Mouse (Mus musculus) heart, postnatal 4 days (tissue): ENCODE measurements around the gene Prima1. TPM values are rescaled to one million over a fixed set of nuclear protein-coding genes. Genes with fewer than 3 reads are reported as not detected.

ENCODE experiments used
- DNase-seq: peaks from one replicate; pipeline ENCODE4 v3.0.0; 2021
- total RNA-seq, 2 experiments: library from RNA; stranded (reverse); gene quantifications; 2 replicates each; pipeline ENCODE4 v1.2.3; 2021

The Prima1 gene
- total RNA-seq, 2 experiments from 2014 or later: 0.62 to 0.65 TPM

DNA sequence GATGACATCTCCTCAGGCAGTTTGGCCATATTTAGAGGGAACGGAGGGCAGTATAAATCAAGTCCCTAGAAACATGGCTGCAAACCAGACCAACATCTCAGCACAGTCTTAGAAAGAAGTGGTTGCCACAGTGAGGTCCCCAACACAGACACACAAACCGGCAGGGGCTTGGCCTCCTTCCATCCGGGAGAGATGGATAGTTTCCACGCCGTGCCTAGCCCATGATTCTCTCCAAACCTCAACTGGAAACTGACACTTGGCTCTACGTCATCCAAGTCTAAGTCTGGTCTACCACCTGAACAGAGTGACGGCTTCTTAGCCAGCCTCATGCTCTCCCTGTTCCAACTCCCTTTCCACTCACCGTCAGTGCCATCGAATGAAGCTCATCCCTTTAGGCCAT lies 18.3 kb downstream of the Prima1 start:
- no peak for DNase-seq

DNA sequence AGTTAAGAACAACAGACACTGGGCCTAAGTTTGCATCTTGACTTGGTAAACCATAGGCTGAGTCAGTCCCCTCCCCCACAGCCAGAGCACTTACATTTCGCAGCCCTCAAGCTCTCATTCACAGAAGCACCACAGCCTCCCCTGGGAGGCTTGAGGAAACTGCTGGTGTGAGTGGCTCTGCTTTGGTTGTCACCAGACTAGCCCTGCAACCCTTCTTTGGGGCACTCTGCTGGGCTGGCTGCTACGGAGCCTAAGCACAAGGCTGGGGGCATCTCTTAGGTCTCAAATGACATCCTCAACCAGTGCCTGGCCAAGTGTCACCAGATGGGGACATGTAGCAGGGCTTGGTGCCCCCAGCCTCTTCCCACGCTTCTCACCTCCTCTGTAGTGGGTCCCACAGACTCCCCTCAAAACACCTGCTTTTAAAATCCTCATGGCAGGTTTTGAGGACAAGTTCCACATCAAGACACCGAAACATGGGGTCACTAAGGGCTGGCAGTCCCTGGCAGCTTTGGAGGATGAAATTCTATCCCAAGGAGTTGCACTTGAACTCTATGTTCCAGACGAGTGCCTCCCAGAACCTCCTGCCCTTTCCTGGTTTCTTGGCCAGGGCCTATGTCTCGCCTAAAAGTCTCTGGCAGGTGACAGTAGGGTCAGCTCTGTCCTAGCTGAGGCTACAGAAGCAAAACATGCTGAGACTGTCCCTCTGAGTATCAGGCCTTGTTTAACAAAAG lies 25.9 kb downstream of the Prima1 start:
- DNase-seq: no peak

DNA sequence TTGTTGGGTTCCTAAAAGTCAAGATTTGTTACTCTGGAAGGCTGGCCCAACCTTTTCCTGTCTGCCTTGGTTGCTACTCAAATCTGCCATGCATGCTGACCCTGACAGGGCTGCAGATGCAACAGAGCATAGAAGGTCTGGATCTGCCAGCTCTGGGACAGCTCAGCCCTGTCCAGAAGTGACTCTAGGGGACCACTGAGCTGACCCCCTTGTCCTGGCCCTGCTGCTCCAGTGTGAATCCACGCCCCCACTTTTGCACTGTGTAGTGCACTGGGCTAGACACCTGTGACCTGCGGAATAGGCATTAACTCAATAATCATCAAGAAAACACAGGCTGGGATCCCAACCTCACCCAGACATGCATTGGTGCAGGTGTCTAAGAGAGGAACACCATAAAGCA lies 27.2 kb downstream of the Prima1 start:
- no peak for DNase-seq

DNA sequence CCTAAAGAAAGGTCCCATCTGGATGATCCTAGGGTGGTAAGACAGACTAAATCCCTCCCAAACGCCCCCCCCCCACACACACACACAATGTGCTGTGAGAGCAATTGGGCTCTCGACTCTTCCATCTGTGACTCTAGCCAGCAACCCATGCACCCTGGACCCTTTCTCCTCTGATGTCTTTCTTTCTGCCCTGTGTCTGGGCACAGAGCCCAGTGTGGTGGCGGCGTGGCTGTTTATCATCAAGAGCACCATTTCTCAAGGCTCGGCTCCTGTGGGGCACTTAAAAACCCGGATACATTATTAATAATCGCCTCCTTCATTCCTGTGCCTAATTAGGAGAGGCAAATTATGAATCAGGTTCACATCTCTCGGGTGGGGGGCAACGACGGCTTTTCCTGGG lies 27.7 kb downstream of the Prima1 start:
- DNase-seq: peak; percentile 63

DNA sequence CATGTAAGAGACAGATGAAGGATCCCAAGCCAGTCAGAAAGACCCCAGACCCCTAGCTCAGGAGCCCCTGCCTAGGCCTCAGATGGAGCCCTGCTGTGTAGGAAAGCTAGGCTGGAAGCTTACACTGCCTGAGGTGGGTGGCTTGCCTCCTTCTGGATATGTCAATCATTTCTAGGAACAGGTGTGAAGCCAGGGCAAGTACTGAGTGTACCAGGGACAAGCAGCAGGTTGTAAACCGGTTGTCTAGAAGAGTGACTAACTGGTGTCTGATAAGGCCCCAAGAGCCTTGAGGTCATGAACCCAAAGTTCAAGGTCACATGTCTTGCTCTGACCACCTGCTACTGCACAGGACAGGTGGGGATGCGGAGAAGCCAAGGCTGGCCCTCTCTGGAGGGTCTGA lies 28.4 kb downstream of the Prima1 start:
- DNase-seq: no peak

DNA sequence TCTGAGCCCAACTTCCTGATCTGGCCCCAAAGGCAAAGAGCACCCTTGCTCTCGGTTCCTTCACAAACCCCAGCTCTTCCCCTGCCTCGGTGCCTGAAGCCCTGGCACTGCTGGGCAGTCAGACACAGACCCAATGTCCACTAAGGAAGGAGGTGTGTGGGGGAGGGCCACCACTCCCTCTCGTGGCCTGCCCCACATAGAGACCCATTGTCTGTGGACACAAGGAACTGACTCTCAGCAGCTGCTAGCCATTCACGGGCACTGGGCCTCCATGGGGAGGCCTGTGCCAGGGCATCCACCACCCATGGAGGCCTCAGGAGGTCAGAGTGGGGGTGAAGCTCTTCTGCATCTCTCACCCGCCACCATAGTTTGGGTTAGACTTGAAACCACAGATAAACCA lies 30.9 kb downstream of the Prima1 start:
- DNase-seq: no peak

DNA sequence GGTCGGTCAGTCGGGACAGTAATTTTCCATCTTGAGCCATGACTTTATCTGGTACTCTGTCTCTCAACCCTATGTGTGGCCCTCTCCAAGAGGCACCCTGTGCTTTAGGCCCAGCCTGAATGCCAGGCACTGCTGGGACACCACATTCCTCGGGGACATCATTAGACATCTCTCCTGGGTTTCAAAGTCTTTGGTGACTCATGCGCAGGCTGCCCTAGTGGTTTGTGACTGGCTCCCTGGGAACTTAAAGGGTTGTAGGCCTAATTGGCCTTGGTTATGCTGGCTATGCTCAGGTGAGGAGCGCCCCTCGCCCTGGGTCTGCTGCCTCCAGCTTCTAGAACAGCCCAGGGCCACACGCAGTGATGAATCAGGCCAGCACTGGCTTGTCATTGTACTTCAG lies 32.4 kb downstream of the Prima1 start:
- DNase-seq: no peak

DNA sequence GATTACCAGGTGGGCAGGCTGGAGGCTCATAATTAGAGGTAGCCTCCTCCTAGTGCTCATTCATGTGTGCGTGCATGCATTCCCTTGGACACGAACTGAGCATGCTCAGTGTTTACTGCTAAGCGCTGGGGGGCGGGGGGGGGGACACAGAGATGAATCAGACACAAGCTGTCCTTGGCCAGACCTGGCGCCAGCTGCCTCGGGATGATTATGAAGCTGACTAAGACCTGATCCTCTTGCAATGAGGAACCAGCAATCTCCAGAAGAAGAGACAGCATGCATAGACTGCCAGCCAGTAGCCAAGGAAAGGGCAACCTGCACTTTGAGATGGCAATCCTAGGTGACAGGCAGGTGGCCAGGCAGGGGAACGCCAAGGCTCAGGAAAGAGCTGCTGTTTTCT lies 36.4 kb downstream of the Prima1 start:
- no peak for DNase-seq

DNA sequence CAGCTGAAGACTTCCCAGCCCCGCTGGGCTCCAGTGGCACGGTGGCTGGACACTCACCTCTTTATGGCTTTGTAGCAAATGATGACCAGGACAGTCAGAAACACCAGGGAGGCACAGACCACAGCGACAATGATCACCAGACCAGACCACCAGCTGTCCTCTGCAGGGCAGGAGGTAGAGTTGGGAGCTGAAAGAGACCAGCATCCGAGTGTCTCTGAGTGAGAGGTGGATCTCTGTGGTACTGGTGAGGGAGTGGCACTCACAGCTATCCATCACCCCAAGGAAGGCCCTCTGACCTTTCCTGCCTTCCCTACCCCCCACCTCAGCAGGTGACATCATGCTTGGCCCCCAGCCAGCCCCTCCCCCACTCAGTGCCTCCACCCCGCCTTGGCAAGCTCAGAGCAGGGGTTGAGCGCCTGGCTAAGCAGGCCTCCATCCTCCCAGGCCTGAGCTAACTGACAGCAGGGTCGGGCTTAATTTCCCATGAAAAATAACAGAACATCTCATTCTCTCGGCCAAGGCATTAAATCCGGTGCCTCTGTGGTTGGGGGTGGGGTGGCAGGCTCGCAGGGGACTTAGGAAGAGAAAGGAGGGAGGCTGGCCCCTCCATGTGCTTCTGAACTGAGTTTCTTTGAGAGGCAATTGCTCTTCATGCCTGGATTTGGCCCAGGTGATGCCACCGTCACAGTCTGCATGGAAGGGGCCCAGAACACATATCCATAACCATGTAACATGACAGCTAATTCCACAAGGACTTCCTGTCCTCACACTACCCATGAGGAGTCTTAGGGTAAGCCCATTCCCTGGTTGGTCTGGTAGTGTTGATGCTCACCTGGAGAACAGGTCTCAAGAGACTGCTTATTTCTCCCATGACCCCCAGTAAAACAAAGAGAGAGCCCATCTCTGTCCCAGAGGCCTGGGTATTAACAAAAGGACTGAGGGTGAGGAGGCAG lies 39.1 kb downstream of the Prima1 start:
- peak; percentile 56 for DNase-seq

DNA sequence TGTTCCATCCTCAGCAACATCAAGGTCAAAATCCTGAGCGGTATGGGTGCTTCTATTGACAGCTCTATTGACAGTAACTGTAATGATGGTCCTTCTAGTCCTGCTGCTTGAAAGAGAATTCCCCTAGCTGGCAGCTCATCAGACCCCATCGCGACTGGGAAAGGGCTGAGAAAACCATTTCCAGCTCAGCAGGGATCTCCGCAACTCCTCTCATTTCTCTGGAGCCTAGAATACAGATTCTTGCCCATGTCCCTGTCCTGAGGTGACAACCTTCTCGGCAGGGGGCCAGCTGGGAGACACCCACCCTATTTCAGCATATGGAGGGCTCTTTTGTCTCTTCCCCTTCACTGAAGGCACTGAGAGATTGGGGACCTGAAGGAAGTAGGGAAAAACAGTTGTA lies 49.0 kb downstream of the Prima1 start:
- no peak for DNase-seq

DNA sequence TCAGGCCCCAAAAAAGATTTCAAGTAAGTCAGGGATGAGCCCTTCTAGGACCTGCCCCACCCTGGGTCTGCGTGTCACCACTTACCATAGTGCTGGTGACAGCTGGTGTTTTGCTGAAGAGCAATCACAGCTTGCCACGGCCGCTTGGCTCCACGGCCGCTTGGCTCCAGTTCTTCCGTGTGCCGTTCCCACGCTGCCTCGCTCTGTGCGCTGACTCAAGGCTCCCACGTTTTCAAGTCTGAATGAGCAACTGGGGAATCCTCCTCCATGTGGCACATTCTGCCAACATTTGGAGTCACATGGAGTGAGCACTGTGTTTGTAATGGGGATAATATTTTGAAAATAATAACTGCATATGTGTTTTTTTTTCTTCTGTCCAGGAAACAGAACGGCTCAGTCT lies 52.2 kb downstream of the Prima1 start:
- DNase-seq: peak; percentile 18

DNA sequence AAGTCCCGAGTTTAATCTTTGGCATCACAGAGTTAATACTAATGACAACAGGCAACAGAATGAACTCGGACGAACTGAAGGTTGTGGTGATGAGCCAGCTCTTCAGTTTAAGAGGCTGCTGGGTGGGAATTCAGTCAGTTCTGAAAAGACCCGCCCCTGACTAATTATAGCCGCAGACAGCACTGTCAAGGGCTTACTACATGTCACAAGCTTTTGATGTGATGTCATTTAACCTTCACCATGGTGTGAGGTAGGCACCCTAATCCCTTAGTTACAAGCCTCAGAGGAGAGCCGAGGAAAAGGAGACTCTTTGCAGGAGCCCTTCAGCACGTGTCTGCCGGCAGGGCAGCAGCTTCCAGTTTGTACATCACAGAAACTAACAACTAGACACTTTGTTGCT lies 53.7 kb downstream of the Prima1 start:
- DNase-seq: peak; percentile 25

DNA sequence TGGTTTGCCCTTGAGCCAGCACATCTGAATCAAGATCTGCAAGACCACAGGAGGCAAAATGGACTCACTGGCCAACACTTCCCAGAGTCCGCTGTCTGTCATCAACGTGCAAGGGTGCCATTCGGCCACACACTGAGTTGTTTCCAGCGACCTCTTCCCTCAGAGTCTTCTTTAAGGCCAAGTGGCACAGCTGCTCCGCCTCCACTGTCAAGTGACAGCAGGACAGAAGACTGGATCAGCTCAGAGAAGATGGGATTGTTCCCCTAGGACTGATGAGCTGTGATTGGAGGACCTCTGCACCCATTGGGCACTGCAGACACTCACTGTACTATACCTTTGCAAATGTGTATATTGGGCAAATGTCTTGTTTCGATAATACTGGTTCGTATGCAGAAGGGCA lies 54.9 kb downstream of the Prima1 start:
- no peak for DNase-seq

DNA sequence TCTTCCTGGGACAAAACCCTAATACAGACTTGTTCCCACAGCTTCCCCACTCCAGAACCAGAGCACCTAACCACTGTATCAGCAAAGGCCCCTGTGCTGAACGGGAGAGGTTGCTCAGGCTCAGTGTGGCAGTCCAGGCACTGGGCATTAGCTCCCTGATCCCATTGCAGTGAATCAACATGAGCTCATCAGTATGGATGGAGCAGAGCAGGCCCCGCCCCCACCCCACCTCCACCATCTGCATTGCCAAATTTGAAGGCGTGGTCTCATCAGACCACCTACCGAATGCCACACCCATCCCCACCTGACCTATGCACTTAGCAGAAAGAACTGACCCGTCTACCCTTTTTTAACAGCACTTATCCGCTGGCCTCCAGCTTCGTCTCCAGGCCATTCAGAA lies 58.9 kb downstream of the Prima1 start:
- no peak for DNase-seq

DNA sequence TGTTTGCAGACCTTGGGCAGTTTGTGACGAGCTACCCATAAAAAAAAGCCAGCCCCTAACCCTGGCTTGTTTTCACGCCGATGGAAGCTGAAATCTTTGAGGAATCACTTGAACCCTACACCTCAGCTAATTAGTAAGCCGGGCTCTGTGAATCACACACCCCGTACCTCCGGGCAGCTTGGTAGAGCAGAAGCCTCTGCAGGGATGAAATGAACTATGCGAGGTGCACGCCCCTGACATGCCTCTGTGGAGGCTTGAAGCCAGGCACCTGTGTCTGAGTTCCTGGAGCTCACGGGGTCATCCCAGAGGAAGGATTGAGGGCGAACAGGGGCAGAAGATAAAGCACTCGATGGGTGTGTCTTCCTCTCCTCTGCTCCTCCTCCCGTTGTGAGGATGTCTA lies 73.1 kb downstream of the Prima1 start:
- no peak for DNase-seq

DNA sequence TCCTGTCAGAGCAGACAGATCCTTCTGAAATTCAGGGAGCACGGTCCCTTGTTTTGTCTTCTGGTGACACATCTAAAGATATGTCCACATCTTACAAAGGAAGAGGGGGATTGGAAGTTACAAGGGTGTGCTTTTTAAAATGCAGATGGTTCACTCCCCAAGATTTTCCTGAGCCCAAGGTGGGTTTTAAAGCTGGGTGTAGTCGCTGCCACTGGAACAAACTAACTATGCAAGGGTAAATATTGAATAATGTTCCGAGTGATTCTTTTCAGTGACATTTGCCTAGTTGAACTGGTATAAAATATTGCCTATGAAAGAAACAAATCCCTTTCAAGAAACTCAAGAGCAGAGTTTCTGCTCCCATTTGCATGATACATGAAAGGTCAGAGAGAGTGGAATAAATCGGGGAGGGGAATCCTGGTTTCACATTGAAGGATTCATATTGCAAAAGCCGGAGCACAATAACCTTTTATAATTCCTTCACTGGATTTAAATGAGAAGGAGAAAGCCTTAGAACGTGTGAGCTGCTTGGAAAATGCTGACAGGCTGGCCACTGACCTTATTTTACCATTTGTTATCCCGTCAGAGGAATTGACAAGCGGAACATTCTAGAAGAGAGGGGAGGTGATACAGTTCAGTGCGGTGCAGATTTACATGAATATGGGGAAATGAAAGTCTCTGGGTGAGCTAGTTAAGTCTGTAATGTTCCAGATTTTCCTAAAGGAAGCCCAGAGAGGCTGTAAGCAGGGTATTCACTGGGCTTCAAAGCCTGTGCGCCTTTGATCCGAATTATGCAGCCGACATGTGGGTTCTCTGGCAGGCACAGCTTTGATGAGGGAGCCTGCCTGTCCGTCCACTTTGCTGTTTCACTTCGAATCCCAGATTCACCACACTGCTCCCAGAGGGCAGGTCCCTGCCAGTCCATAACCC lies 77.6 kb downstream of the Prima1 start:
- no peak for DNase-seq

DNA sequence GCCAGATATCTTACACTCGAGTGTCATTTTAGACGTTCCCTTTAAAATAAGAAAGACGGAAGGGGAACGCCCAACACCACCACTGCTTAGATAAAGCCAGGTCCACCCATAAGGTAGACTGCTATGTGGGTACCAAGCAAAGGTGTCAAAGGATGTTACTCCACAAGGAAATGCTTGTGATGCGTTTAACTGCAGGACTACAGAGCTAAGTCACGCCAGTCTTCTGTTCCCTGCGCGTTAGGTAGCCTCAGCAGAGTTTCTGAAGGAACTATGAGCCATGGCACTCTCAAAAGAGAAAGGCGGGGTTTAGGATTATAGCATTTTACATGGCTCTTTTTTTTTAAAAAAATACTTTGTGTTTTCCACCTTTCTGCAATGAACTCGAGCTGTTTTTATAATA lies 78.4 kb downstream of the Prima1 start:
- DNase-seq: no peak

DNA sequence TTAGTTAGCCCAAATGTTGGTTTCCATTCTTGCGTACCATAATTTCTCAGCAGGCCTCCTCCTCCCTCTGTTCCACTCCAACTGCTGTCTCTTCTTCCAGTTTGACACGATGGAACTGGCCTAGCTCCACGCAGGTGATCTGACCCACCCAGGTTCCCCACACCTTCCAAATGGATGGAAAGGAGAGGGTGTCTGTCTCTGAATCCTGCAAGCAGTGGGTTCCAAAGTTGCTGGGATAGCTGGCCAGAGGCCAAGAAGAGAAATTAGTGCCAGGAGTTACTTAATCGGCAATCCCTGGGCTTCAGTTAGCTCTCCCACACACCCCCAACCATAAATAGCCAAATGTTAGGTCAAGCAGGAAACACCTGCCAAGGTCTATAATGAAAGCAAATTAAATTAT lies 81.2 kb downstream of the Prima1 start:
- DNase-seq: no peak

DNA sequence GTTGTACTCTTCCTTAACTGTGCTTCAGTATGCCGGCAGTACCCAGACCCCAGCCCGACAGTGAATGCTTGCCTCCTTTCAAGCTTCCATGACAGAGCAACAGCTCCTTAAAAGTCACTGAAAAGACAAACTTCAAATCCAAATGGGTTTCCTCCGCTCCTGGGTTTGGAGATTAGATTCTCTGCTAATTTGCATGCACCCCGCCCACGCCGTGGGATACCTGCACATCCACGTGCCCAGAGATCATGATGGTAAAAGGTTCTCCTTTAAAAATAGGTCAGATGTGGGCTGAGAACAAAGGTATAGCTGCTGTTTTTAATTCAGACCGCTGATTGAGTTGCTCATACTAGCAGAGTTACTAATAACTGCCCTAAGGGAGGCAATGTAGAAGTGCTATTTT lies 82.9 kb downstream of the Prima1 start:
- no peak for DNase-seq

DNA sequence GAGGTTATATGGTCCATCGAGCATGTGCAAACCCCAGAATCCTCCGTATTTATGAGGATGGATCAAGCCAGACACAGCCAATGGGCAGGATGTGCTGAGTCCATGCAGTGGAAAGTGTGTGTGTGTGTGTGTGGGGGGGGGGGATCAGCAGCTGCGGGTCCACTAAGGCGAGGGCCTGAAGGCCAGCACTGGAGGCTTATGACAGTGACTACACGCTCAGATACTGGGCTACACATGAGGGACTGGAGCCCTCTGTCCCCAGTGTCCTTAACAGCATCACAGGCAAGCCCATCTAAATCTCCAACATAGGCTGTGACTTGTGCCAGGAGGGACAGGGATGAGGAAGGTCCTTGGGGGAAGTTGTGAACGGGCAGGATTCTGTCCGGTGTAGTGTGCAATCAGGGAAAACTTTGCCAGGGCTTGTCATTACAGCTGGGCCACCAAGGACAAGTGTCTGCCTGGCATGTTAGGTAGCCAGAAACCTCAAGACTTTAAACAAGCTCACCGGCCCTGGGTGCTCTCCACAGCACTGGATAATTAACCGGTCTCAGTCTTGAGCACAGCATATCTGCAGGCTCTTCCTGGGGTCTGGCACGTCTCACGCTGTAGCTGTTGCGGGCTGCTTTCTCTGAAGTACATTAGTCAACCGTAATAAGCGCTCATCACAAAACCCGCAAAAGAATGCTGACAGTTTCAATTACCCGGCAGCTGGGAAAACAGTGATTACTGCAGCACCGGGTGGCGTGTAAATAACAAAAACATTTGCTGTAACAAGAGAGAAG lies 84.6 kb downstream of the Prima1 start:
- DNase-seq: no peak

DNA sequence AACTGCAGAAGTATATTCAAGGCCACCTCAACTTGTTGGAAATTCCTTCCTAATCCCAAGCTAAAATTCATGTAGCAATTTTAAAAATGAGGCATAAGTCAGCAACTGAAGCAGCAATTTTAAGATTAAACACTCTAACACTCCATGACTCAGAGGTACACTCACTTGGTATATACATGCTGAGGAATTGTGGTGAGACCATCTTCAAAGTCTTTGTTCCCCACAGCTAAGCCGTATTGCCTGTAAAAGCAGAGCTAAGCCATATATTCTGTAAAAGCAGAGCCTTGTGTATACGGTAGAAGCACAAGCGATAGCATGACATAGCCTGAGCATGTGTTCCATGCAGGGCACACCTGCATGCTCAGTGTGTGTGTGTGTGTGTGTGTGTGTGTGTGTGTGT lies 86.5 kb downstream of the Prima1 start:
- no peak for DNase-seq

DNA sequence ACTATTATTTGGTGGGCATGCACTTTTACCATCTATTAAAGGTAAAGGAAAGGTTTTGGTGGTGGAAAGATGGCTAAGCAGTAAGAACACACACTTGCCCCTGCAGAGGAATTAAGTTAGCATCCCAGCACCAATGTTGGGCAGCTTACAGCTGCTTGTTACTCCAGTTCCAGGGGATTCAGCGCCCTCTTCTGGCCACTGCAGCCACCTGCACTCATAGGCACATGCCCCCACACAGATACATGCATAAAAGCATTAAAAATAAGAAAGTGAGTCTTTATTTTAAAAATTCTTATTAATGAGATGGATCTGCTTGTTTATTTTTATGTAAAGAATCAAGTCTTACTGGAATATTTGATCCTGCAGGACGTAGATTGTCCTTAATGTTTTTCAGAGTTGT lies 87.0 kb downstream of the Prima1 start:
- DNase-seq: no peak
